Mouse (Mus musculus) right cerebral cortex, adult 18-20 months (tissue): Measurements from ENCODE around the gene Zfp219.
"Not testable (repeated sequence)": the region's sequence is repeated elsewhere in the genome, so short reads cannot be mapped to it uniquely, and the experiment has no call there.

ENCODE experiments used
- DNase-seq: peaks from one replicate; pipeline ENCODE4 v3.0.0; 2022; ENCODE audit warnings: mixed read lengths

Zfp219 gene

DNA sequence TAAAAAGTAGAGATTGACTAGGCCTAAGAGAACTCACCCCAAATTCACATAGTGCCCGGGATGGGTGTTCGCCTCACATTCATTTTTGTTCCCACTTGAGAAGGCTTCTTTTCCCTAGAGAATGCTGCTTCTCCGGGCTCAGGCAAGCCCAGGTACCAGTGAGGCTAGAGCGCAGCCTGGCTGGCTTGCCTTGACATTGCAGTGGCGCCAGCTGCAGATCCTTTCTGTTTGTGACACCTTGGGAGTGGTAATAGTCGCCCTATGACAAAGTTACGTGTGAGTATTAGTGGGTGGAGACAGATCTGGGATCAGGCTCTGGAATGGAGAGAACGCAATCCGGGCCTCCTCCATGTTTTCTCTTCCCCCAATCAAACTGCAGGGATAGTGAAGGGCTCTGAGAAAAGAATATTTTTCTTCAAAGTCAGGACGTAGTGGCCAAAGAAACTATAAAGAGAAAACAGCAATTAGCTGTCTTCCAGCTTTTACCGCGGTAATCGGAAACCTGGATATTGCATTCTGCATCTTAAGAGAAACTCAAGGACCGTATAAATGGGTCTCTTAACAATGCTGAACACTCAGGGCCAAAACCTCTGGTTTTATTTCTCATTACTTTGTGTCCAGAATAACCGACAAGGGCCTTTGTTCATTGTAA, at the start of gene Zfp219:
Gene Zfp219 (minus strand): TSS at position 248 of the 652 bp plus-strand sequence.
- DNase-seq: peak; percentile 84

DNA sequence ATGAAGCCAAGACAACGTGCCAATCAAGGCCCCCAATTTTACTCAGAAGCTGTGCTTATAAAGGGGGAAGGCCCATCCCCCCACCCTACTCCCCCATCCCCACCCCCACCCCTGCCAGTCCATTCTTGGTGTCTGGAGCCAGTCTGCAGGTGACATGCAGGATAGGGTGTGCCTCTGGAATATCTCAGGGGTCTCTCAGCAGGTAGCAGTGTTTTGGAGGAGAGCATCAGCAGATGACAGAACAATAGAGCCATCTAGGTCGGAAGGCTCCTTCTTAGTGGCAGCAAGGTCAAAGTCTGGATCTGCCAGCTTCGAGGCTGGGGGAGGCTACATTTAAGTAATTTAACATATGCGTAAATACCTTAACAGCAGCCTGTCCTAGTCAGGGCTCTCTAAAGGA, 45.6 kb upstream of the Zfp219 start:
- DNase-seq: no peak

DNA sequence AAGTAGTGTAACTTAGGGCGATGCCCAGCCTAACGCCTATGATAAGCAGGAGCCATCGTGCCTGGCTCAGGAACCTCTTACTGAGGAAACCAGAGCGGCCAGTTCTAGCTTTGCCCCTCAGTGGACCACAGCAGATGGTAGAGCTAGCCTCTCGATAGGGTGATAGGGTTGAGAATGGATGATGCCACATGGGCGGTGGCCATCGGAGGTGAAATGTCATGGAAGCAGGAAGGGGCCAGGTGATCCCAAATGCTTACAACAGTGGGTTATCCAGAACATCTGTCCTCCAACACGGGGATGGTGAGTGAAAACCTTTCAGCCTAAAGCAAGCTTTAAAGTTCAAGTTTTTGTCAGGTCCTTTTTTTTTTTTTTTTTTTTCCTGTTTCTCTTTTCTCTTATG, 41.3 kb upstream of the Zfp219 start:
- no peak for DNase-seq

DNA sequence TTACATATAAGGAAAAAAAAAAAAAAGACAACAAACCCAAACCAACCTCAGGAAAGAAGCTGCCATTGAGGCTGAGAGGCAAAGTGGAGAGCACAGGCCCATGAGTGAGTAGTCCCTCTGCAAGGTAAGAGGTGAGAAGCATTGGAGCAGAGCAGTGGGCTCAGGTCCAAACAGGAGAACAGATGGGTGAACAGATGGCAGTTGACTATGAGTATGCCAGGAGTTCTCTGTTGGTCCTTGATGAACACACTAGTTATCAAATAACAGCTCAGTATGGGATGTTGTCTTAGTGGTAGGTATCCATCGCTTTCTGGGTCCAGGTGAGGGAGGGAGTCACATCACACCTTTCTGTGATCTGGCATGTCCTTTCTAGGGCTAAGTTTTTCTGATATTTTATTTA, 40.3 kb upstream of the Zfp219 start:
- DNase-seq: peak; percentile 13

DNA sequence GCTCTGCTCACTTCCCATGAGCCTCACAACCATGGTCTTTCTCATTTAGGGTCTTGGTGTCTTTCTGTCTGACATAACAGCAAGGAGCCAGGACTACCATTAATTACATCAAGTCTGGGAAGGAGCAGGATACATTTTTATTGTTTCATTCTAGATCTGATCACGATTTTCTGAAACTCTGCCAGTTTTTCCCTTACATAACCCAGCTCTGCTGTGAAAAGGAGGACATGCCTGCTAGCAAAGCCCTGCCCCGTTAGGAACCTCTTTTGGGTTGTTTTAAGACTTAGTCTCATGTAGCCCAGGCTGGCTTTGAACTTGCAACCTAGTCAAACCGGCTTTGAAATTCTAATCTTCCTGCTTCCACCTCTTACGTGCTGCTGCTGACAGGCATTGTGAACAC, 39.4 kb upstream of the Zfp219 start:
- peak; percentile 14 for DNase-seq

DNA sequence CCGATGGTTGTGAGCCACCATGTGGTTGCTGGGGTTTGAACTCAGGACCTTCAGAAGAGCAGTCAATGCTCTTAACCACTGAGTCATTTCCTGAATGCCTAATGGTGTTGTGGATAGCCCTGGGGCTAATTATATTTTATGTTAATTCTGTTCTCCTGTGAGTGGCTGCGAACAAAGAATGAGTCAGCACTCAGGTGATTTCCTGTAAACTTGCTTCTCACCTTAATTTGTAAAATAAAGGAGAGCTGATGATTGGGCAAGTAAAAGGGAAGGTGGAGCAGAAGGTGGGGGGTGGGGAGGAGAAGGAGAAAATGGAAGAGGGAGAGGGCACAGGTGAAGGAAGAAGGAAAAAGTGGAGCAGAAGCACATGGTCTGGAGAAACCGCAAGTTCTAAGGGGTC, 32.2 kb upstream of the Zfp219 start:
- DNase-seq: not testable (repeated sequence)

DNA sequence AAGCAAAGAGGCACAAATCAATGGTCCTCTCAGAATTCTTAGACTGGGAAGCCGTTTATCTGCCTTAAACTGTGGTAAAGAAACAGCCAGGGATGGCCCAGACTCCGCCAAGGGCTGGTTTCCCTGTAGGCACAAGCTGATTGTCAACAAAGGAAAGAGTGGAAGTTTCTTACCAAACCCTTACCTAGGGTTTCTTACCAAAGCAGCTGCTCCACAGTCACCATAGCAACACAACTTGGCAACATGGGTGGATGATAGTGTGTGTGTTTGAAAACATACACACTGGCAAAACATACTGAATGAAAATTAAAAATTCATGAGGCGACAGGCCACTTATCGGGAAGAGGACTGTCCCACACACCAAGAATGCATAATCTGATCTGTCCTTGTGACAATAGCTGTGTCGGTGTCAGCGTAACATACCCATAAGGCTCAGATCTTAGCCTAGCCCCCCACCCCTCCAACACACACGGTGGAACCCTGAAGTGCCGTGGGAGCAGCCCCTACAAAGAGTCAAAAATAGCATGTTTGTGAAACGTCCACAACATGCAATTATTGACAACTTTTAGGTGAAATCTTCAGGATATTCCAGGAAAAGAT, 25.5 kb upstream of the Zfp219 start:
- DNase-seq: no peak

DNA sequence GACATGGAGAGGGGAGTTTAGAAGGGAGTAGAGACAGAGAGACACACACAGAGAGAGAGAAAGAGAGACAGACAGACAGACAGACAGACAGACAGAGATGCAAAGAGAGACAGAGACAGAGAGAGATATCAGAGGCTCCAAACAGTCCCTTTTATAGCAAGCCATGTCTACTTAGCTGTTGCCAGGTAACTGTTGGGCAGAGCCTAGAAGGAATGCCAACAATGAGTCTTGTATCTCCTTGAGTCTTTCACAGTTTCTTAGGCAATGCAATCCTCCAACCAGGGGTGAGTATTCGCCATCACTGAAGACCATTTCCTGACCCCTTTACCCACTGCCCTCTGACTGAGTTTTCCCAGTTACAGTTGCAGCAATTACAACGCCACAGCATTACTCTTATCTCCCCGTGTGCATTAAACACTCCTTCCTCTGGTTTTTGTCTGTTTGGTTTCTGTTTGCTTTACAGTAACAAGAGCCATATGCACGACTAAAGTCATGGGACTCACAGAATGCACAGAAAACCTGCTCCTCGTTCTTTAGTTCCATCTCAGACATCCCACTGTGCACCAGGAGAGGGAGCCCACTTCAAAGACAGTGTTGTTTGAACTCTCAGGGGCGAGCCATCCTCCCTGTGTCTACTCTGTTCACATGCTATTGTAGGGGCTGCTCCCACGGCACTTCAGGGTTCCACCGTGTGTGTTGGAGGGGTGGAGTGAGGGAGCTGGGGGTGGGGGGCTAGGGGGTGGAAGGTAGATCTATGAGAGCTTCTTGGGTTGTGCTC, 24.6 kb upstream of the Zfp219 start:
- peak; percentile 13 for DNase-seq

DNA sequence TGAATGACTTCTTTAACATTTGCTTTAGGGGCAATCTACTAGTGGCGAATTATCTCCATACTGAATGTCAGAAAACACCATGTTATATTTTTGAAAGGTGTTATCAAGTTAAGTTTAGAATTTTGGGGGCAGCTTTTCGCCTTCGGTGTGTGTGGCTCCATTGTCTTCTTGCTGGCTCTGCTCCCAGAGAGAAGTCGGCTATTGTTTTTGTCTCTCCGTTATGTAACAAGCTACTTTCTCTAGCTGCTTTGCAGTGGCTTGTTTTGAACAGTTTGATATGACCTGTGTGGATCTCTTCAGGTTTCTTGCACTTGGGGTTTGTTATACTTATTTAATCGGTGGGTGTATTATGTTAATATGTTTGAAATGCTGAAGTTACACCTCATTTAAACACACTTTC, 22.9 kb upstream of the Zfp219 start:
- DNase-seq: peak; percentile 24

DNA sequence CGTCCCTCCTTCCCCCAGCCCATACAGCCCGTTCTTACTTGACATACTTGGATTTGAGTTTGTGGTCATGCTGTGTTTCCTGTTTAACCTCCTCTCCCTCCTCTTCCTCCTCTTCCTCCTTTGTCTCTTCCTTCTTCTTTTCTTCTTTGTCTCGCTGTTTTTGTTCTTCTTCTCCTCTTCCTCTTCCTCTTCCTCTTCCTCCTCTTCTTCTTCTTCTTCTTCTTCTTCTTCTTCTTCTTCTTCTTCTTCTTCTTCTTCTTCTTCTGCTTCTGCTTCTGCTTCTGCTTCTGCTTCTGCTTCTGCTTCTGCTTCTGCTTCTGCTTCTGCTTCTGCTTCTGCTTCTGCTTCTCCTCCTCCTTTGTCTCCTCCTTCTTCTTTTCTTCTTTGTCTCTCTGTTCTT, 21.8 kb upstream of the Zfp219 start, which contains the start of gene Olfr221:
Gene Olfr221 (minus strand): TSS at position 101 of the 400 bp plus-strand sequence.
- DNase-seq: not testable (repeated sequence)

DNA sequence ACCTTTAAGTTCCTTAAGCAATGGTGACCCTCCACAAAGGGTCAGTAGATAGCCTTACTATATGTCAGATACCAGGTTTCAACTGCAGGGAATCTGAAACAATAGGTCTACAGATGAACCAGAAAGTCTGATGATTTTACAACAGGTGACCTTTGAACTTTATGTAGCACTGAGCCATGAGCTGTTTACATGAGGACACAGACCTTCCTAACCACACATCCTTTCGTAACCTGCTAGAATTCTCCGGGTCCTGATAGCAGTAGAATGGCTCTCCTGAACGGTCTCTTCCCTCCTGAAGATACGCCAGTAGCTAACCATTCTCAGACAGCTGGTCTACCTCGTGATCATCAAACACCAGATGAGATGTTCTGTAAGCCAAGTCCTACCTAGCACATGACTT, 18.8 kb upstream of the Zfp219 start:
- no peak for DNase-seq

DNA sequence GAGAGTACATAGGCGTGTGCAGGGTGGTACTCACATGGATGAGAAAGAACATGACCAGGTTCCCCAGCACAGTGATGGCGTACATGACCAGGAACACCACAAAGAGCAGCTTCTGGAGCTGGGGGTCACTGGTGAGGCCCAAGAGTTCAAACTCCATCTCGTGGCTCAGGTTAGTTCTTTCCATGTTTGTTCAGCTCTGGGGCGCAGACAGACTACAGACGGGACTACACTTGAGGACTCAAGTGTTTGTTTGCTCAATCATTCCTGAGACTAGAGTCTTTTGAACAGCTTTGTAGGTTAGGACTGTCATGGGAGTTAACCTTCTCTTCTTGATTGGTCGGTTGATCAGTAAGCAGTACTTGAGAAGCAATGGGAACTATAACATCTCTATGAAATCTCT, 15.4 kb upstream of the Zfp219 start:
- DNase-seq: no peak

DNA sequence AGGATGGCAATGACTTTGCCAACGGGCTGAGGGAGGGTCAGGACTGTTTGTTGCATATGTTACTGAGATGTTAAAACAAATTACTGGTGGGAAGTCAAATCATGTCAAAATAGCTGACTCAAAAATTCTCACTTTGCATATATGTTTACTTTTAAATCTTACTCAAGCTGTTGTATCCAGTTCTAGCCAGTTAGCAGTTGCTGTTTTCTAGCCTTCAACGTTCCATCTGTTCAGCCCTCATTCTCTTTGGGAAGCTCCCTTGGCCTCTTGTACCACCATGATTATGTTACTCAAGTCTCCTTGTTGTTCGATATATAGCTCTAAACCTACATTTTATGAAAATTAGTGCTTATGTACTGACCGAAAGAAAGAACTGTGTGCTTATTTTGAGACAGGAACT, 5.8 kb upstream of the Zfp219 start:
- no peak for DNase-seq

DNA sequence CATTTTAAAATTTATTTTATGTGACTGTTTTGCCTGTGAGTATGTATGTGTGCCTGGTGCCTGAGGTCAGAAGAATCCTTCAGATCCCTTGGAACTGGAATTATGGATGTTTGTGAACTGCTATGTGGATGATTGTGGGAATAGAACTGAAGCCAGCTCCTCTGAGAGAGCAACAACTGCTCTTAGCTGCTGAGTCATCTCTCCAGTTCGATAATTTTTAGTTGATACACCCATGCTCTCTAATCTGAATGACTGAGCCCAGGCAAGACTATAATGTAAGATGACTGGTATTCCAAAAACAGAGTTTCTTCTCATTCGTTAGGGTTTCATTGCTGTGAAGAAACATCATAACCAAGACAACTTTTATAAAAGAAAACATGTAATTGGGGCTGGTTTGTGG, 3.6 kb upstream of the Zfp219 start:
- DNase-seq: no peak

DNA sequence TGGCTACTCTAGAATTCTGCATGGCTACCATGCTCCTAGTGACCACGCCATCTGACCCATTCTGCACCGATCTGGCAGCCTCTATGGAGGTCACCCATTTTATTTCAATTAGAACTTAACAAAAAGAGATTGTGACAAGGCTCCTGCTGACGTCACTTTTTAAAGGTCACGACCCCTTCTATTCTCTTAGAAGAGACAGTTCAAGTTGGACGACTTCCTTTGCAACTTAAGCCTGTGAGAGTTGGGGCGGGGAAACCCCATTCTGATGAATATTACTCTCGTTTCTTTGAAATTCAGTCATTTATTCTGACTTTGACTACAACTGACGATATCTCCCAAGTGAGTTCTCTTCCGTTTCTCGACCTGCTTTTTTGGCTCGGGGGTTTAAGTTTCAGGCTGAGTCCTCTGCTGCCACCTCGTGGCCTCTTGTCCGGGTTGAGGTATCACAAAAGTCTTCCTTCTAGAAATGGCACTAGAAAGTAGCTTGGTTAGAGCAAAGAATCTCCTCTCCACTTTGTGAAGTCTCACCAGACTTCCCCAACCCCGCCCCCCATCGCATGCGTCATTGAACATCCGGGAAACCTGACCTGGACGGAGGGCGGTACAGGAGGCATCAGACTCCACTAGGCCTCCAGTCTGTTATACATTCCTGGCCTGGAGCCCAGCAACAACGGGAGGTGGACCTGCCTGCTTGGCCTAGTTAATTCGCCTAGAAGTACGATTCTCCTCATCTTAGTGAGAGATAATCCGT, 2.4 kb upstream of the Zfp219 start:
- peak; percentile 80 for DNase-seq

DNA sequence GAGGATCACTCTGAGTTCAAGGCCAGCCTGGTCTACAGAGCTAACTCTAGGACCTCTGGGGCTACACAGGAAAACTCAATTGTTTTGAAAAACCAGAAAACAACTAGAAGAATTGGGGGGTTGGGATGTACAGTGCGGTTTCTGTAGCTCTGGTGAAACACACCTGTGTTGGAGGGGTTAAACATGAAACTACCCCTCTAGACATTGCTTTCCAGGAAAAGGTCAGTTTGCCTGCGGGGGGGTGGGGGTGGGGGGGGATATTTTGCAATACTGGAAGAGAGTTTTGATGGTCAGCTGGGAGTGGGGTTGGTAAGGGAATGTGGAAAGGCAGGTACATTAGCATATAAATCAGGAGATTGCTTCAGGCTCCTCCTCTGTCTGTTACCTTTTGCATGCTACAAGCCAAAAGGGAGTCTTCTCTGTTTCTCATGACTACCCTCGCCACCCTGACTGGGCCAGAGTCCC, 1.7 kb upstream of the Zfp219 start:
- no peak for DNase-seq

DNA sequence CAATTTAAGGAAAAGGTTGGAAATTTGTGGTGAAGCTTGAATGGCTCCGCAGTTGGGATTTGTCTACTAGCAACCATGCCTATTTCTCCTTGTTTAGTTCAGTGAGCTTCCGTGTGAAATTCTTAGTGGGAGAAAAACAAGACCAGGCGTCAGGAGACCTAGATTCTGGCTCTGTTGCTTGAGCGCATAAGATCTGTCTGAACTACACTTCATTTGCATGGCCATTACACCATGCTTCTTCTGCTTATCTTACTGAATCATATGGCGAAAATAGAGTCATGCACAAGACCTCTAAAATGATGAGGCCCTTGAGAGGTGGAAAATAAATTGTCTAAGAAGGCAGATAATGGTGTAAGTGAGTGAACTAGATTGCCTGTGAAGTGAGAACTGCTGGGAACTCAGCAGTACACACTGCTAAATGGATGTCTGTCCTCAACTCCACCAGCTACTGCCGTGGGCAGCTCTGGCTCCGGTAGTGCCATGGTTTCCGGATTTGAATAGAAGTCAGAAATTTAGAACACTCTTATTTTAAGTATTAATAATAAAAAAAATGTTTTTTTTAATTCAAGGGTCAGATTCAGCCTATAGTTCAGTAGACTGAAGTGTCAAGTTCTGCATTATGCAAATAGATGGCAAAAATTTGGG, 1.2 kb upstream of the Zfp219 start:
- DNase-seq: no peak

DNA sequence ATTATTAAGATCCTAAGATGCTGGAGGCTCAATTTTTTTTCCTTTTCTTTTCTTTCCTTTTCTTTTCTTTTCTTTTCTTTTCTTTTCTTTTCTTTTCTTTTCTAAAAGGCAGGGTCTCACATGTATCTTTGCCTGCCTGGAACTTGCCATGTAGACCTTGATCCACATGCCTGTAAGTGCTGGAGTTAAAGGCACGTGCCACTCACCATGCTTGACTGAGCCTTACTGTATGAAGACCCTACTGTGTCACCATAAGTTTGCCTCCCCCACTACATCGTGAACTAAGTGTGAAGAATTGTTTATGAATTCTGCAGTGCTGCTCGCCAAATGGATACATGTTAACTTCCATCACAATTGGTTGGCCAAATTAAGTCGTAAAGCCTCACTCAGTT, 601 bp upstream of the Zfp219 start:
- DNase-seq: no peak

DNA sequence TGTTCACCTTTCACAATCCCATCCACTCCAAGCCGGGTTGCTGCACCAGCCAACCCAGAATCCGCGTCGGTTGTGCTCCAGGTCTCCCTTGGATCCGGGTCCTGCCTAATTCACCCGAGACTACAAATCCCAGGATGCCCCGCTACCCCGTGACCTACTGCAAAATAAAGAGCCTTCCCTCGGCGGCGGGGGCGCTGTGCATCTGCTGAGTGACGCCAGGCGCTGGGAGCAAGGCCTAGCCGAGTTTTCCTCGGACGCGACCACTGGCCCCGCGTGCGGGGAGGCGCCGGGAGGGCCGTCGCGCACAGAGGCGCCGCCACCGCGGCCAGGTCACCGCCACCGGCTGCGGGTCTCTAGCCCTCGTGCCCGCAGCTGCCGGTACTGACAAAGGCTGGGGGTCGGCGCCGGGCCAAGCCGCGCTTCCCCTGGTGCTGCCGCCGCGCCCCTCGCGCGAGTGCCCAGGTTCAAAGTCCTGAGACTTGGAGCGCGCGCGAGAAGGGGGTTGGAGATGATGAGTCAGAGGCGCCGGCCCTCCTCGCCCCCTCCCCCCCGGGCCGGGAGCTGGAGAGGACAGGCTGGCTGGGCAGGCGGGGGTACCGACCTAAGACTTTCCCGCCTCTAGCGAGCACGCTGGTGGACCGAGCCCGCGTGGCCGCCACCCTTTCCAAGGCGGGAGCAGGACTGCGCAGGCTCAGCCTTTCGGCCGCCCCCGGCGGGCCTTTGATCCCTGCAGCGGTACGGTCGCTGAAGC, 768 bp downstream of the Zfp219 start:
- DNase-seq: peak; percentile 99

DNA sequence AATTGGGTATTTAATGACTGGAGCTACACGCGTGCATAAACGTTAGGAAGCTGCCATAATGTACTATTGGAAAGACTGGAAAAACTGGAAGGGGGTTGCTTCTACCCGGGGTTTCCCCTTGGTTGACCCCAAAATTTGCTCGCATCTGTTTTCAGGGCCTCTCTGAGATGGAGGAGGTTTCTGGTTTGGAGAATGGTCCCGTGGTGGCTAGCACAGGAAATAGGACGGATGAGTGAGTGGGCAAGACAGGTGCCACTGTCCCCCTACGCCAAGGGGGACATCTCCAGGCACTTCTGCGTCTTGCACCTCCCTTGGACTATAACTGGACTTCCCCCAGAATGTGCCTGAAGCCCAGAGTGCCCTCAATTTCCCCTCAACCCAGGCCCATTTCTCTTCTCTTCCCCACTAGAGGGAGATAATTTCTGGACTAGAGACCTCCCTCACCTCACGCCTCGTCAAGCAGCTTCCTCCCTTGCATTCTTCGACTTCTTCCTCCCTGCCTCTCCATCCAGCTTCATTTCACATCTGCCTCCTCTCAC, 1.4 kb downstream of the Zfp219 start:
- DNase-seq: no peak

DNA sequence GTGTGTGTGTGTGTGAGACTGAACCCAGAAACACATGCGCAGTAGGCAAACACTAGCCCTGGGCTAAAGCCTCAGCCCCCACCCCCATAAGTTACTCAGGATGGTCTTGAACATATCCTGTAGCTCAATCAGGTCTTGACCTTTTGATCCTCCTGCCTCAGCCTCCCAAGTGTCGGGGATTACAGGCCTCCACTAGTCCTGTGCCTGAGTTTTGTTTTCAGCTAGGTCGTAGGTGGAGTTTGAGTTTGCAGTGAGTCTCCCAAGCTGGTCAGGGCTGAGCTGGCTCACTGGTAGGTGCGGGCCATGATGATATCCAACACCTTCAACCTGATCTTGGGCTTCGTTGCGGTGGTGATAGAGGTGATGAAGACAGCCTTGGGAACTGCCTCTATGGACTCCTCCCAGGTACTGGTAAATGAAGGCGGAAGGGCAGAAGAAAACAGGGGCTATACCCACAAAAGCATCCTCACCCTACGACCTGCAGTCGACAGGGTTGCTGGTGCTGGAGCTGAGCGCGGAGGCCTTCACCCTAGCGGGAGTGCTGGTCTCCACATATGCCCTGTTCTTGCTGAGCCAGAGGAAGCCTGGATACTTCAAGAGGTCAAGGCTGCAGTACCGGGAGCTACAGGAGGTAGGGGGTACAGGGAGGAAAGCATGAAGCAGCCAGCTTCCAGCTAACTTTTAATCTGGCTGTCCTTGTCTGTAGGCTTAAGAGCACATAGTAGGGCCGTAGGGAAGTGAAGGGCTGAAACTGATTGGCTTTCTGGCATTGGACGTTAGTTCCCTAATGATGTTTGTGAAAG, 2.1 kb downstream of the Zfp219 start:
- no peak for DNase-seq
